Mouse (Mus musculus) embryonic fibroblast, embryonic 13.5 days (primary cell): Measurements from ENCODE around the gene Clca1.

Experiments
- CTCF ChIP-seq: IDR thresholded peaks from 2 replicates; pipeline ENCODE4 v1.5.1; 2011; ENCODE audit warnings: mild to moderate bottlenecking, control low read depth, low read length, moderate library complexity, borderline replicate concordance; ENCODE audit not compliant: insufficient read depth
- POLR2A ChIP-seq: IDR thresholded peaks from 2 replicates; pipeline ENCODE4 v1.6.1; 2011; ENCODE audit warnings: low read depth, mild to moderate bottlenecking, control low read depth, low read length, moderate library complexity

GRCm38 (mm10) chr3:145049820-145050219 lies 17.2 kb upstream of the Clca1 start:
- no peak for TF ChIP-seq POLR2A
- TF ChIP-seq CTCF, result no peak
